Mouse (Mus musculus) liver, adult 2 months (tissue): Measurements from ENCODE around the gene Ipo8.

Experiments
- CTCF ChIP-seq: fragments of 200-500 bp; IDR thresholded peaks from 2 replicates; pipeline ENCODE4 v1.5.1; 2011; ENCODE audit warnings: low read depth, low read length, control low read depth
- POLR2A ChIP-seq: fragments of 200-500 bp; IDR thresholded peaks from 2 replicates; pipeline ENCODE4 v1.6.1; 2011; ENCODE audit warnings: low read length, control low read depth; ENCODE audit not compliant: insufficient read depth; ENCODE audit errors: extremely low read depth

DNA sequence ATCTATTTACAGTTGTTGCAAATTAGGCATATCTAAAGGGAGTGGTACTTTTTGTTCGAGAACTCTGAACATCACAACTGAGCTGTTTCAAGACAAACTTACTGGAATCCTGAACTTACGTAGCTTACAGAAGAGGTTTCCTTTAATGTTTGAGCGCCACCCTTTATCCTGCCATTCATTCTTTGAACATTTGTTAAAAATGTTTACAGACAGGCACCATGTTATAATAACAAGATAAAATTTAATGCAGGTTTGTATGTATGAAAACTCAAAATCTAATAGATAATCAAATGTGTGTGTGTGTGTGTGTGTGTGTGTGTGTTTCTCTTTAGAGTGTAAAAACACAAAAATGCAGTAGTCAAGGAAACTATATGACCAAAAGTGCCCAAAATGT is 458 bp upstream of the Ipo8 start:
- TF ChIP-seq CTCF (no peak), POLR2A (no peak)
